Mouse (Mus musculus) testis, adult 2 months (tissue): Measurements from ENCODE around the gene Cldnd1.

Experiments
- CTCF ChIP-seq: fragments of 200-500 bp; IDR thresholded peaks from 2 replicates; pipeline ENCODE4 v1.5.1; 2012; ENCODE audit warnings: low read depth, mild to moderate bottlenecking, inconsistent platforms, low read length, moderate library complexity; ENCODE audit not compliant: control insufficient read depth, insufficient read depth, insufficient replicate concordance
- POLR2A ChIP-seq: fragments of 200-500 bp; IDR thresholded peaks from 2 replicates; pipeline ENCODE4 v1.6.1; 2012; ENCODE audit warnings: low read depth, mild to moderate bottlenecking, inconsistent platforms, low read length, moderate library complexity; ENCODE audit not compliant: control insufficient read depth

DNA sequence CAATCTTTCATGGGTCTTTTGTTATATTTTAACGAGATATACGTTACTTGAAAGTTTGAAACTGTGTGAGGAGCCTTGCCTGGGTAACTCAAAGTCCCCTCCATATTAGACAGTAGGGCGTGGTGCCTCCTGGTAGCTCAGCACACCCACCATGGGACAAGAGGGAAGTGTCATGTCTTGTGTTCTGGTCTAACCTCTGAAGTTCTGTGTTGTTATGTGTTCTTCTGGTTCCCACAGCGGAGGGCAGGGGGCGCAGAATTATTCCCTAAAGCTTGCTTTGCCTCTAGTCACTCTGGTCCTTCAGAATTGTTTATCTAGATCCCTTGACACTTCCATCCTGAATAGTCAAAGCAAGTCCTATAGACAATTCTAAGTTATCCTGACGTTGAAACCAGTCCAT is 45.7 kb upstream of the Cldnd1 start:
- TF ChIP-seq CTCF (no peak), POLR2A (no peak)
